Mouse (Mus musculus): ENCODE measurements around the gene Apol9a. TPM values are rescaled to one million over a fixed set of nuclear protein-coding genes. Genes with fewer than 3 reads are reported as not detected.
"Not testable (repeated sequence)": the region's sequence is repeated elsewhere in the genome, so short reads cannot be mapped to it uniquely, and the experiment has no call there.

Apol9a gene
- polyA plus RNA-seq (2015; fragmentation: Nextera tagmentation; extraction: Ambion mirVana): 0.69 and 0.90 TPM in 2 replicates

DNA sequence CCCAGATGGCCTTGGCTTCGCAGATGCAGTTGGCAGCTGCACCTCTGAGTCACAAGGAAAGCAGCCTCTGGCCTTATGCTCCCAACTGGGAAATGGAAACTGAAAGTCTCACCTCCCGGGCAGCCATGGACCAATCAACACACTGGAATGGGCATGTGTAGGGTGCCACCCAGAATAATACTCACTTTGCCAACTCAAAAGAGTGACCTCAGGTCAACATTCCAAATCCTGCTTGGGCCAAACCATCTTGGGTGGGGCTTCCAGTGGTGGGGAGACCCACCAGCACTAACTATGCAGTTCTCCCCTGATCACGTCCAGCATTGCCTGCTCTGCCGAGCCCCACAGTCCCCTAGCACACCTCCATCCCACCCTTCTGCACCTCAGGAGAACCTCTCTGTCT lies at the start of gene Apol9a:
Gene Apol9a, minus strand, starts transcription at position 101 of the 400 bp plus-strand sequence.
- not testable (repeated sequence) for DNase-seq (ENCODE audit: low spot score)

DNA sequence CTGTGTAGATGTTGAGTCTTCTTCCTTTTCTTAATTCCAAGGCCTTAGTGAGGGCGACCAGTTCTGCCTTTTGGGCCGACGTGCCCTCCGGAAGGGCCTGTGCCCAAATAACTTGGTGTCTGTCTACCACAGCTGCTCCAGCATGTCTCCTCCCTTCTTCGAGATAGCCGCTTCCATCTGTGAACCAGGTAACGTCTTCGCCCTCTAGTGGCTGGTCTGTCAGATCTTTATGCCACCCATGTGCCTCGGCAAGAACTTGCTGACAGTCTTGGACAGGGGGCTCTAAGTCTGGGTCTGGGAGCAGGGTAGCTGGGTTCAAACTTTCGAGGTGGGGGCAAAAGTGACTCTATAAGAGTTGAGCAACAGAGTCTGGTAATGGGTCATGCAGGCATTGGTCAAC lies 39.0 kb upstream of the Apol9a start:
- DNase-seq (ENCODE audit: low spot score): peak; percentile 6

DNA sequence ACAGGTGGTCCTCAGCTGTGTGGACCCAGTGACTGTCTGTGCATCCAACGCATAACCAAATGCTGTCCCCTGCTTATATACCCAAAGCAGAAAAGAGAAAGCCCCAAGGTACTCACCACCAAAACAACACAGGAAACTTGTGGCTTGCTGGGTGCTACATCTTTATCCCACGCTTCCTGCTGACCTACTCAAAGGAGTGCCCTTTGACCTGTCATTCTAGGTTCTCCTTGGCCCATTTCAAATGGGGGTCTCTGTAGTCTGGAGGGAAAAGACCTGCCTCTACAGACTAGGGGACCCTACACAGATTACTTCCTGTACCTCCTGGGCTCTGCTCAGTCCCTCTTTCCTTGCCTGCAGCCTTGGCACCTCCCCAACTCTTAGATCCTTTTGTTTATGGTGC lies 36.5 kb upstream of the Apol9a start, which contains the start of gene Apol7b:
Gene Apol7b, minus strand, starts transcription at position 101 of the 400 bp plus-strand sequence.
- DNase-seq (ENCODE audit: low spot score): not testable (repeated sequence)

DNA sequence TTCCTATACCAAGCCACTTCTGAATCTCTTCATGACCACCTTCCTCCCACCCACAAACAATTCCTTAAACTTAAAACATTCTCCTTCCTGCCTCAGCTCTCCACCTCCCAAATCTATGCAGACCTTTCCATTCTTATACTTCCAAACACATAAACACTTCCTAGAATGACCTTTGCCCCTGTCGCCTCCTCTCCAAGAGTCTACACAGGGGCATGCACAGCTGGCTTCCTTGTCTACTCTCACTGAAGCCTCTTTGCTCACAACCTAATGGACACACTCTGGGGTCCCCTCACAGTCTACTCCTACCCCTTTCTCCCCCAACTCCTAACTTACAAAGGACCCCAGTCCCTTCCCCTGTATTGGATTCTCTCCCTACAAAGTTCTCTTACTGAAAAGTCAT lies 34.7 kb upstream of the Apol9a start:
- not testable (repeated sequence) for DNase-seq (ENCODE audit: low spot score)

DNA sequence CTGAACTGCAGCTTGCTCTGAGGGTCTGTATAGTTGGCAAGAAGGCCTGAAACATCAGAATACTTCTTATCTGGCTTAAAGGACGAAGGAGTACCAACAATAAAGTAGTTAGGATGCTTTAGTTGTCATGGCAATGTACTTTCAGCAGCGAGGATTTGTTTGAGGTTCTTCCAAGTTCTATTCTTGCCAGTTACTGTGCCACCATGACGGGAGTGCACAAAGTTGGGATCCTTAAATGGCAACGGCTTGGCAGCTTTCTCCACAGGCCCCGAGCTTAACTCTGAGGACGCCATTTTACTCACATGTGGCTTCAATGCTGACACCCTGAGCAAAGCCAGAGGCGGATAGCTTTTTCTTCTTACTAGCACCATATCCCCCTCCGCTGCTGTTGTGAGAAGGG lies 33.8 kb upstream of the Apol9a start:
- DNase-seq (ENCODE audit: low spot score): not testable (repeated sequence)

DNA sequence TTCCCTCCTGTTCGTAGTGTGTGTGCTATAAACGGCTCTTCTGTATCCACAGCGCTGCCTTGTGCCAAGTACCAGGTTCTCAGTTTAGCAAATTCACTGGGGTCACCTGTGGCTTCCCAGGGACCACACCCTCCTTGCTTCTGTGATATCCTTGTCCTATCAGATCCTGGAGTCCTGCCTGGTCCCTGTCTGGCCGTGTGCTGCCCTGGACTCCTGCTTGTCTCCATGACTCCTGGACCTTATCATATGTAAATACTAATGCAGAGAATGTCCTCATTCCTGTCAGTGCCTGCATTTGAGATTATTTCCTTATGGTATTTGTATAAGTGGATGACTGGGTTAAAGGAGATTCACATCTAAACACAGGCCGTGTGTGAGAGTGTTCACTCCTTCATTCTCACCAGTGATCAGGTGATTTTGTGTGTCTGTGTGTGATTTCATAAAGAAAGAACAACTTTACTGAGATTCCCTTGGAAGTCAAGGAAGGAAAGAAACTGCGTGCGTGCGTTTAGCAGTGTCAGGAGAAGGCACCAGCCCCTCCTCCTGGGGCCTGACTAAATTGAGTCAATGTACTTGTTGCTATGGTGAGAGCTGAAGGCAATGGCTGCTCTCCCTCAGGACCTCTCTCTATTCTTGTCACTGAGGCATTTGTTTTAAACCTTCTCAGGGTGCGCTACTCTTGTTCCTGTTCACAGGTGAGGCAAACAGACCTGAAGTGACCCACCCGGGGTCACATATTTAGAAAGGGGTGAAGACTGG lies 17.9 kb upstream of the Apol9a start:
- DNase-seq (ENCODE audit: low spot score): not testable (repeated sequence)

DNA sequence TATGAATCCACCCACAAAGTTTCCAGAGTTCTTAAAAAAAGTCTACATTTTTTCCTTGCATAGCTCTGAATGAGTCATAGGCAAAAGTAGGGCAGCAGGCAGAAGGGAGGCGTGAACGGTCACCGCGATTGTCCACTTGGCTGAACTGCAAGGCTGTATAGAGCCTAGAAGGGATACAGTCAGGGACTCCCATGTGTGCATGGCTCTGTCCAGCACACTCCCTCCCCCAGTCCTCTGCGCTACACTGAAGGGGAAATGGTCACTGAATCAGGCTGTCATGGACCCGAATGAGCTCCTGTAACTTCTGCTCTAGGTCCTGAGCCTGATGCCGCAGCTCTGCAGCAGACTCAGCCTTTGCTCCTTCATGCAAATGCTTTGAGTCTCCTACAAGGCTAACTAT lies 12.0 kb upstream of the Apol9a start:
- not testable (repeated sequence) for DNase-seq (ENCODE audit: low spot score)

DNA sequence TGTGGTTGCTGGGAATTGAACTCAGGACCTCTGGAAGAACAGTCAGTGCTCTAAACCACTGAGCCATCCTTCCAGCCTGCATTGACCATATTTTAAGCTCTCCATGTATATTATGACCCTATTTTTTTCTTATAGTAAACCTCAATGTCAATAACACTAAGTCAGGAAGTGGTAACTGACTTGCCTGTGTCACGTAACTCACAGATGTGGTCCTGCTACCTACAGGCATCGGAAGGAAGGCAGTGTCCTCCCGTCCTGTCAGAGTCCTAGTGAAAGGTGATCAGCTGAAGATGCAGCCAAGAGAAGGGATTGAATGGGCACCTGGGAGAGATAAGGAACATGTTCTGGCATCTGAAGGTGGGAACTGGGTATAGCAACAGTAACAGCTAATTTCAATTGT lies 8.7 kb upstream of the Apol9a start:
- DNase-seq (ENCODE audit: low spot score): not testable (repeated sequence)

DNA sequence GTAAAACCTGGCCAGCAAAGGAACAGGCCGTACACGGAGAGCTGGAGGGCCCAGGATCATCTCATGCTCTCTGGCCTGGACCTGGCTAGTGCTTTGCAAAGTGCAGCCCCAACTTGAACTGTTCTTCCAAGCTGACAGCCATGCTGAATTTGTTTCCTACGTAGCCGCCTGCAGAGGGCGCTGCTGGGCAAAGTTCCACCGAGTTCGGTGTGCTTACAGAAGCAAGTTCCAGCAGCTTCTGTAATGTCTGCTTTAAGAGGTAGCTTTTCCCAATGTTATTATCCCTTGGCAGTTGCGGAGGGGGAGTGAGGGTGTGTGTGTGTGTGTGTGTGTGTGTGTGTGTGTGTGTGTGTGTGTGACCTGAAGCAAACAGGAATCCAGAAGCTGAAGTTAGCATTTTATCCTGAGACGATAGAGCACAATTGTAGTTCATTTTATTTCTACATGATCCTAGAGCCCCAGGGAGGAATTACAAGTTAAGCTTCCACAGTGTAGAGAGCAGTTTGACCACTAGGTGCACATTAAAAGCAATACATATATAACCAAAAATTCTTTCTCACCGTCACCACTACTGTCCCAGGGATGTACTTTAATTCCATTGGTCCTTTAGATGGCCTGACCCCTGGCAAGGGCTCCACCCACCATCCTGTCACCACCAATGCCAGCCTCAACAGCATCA lies 5.9 kb upstream of the Apol9a start:
- not testable (repeated sequence) for DNase-seq (ENCODE audit: low spot score)

DNA sequence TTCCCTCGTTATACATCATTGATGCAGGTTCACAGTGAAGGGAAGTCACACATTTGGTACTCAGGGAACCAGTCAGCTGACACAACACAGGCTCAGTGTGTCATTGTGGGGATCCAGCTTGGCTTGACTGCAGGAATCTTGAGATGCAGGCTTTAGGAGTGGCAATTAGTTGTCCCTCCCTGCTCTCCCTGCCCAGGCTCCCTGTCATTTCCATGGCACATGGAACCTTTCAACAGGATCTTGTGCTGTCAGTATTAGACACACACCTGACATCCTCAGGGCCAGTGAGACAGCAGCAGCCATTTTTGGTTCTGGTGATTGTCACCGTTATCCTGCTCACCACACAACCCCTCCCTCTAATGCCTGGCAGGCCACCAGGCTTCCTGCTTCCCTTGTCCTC lies 4.7 kb upstream of the Apol9a start:
- not testable (repeated sequence) for DNase-seq (ENCODE audit: low spot score)

DNA sequence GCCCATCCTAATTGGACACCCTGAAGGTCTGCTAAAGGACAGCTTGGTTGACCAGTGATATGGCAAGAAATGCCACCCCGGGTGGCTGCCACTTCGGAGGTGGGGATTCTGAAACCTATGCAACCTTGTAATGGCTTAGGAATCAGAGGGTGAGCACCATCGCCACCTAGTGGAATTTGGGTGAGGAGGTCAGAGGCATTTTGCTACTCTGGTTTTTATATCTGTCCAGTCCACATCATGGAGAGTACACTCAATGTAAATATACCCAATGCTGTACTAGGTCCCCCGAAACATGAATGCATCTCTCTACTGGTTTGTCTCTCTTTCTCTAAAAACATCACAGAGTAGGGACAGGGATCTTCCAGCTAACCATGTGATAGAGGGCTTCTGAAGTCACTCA lies 1.8 kb upstream of the Apol9a start:
- DNase-seq (ENCODE audit: low spot score): not testable (repeated sequence)

DNA sequence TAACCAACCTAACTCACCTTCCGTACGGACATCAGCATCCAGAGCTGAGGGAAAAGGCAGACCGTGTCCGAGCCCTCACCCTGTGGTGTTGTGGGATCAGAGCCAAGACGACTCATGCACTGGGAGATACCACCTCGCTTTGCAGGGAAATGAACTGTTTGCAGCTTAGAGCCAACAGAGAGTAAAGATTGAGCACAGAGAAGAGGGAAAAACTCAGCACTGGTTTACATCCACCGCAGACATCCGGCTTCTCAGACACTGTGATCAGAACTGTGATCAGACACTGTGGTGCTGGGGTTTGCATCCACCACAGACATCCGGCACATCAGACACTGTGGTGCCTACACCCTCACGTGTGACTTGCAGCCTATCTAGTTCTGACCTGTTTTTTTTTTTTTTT lies 4.6 kb downstream of the Apol9a start:
- peak; percentile 21 for DNase-seq (ENCODE audit: low spot score)

DNA sequence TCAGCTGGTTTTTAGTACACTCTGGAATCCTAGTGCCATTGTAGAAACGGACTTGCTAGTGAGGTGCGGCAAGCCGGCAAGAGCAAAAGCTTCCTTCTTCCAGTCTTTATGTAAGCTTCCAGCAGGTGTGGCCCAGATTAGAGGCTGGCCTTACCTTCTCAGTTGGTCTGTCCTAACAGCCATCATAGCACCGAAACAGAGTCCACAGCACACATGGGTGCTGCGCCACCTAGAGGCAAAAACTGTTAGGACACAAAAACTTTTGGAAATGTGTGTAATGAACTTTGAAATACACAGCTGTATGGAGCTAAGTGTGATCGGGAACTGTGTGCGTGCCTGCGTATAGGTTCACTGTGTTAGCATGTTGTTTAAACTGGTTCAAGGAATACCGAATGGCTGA lies 11.9 kb downstream of the Apol9a start, which contains the start of gene Apol7a:
Gene Apol7a, minus strand, starts transcription at position 84 of the 400 bp plus-strand sequence.
- not testable (repeated sequence) for DNase-seq (ENCODE audit: low spot score)

DNA sequence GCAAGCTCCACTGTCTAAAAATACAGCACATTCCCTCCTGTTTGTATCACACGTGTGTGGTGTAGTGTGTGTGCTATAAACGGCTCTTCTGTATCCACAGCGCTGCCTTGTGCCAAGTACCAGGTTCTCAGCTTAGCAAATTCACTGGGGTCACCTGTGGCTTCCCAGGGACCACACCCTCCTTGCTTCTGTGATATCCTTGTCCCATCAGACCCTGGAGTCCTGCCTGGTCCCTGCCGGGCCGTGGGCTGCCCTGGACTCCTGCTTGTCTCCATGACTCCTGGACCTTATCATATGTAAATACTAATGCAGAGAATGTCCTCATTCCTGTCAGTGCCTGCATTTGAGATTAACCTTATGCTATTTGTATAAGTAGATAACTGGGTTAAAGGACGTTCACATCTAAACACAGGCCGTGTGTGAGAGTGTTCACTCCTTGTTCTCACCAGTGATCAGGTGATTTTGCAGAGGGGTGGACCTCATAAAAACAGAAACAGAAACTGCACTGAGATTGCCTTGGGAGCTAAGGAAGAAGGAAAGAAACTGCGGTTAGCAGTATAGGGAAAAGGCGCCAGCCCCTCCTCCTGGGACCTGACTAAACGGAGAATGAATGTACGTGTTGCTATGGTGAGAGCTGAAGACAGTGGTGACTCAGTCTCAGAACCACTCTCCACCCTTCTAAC lies 13.3 kb downstream of the Apol9a start:
- DNase-seq (ENCODE audit: low spot score): not testable (repeated sequence)

DNA sequence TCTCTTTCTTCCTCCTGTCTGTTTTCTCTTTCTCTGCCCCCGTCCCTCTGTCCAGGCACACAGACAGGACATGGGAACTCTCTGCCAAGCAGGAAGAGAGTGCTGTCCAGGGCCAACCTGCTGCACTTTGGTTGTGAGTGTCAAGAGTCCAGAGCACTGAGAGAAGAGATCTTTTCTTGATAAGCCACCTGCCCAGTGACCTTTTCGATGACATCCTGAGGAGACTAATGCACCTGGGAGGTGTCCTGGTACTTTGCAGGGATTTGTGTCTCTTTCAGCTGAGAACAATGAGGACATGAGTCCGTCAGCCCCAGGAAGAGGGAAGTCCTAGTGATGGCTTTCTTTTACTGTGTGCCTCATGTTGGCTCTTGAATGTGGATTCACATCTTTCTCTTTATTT lies 17.1 kb downstream of the Apol9a start:
- DNase-seq (ENCODE audit: low spot score): not testable (repeated sequence)

DNA sequence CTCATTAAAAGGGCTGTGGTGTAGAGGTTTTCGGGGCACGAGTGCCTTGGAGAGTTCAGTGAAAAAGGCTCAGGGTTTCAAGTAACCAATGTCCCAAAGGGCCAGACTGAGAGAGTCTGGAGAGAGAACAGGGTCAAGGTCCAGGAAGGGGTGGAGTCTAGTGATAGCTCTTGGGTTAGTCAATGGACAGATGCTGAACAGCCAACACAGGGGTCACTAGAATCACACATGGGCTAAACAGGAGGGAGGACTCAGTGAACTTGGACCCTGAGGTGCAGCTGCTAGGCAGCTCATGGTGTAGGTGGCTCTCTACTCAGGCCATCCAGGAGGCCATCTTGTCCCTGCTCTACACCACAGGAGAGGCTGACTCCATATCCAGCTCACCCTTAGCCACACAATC lies 23.5 kb downstream of the Apol9a start:
- DNase-seq (ENCODE audit: low spot score): no peak

DNA sequence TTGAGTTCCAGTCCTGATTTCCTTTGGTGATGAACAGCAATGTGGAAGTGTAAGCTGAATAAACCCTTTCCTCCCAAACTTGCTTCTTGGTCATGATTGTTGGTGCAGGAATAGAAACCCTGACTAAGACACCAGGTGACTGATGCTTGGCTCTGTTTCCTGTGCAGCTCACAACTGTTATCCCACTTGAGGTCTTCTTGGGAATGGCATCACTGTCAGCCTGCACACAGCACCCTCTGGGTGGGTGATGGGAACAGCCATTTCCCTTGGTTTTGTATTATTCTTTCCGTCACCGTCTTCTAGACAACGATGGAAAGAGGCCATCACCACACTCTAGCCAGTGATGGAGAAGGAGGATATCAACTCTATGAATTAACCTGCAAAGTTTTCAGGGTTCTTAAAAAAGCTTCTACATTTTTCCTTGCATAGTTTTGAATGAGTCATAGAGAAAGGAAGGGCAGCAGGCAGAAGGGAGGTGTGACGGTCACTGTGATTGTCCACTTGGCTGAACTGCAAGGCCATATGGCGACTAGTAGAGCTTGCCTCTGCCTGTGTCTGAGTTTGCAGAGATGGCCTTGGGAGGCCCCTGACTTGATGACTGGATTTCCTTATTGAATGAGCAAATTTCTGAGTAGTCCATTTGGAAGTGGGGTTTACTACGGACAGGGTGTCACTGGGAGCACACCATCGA lies 26.4 kb downstream of the Apol9a start:
- DNase-seq (ENCODE audit: low spot score): no peak

DNA sequence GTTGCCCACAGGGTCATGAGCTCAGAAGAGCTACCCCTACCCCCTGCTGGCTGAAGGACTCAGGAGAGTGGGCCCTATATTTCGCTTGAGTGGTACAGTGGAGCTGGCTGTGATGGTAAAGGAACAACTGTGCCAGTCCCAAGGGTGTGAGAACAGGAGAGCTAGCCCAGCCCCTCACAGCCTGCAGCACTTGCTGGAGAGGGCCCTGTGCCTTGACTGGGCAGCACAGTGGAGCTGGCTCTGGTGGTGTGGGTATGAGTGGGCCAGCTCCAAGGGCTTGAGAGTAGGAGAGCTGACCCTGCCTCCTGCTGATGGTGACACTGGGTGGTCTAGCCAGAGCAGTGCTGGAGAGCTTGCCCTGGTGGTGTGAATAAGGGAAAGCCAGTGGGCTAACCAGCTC lies 28.1 kb downstream of the Apol9a start:
- no peak for DNase-seq (ENCODE audit: low spot score)

DNA sequence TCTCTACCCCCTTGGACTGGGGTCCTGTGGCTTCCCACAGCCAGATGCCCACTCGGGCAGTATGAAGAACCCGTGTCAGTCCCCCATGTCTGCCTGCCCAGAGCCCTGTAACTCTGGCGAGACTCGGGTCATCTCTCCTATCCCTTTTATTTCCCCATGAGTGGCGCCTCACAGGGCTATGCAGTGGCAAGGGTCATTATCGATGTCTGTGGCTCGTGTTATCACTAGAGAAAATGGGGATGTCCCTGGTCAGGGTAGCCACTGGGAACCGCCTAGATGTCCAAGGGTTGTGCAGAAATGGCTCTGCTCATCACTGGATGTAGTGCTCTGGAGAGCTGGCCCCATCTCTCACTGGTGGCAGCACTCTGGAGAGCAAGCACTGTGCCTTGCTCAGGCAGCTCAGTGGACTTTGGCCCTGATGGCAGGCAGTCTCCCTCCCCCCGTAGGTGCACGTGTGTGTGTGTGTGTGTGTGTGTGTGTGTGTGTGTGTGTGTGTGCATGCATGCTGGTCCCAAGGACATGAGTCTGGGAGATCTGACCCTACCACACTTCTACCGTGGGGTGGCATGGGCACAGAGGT lies 28.6 kb downstream of the Apol9a start:
- DNase-seq (ENCODE audit: low spot score): no peak

DNA sequence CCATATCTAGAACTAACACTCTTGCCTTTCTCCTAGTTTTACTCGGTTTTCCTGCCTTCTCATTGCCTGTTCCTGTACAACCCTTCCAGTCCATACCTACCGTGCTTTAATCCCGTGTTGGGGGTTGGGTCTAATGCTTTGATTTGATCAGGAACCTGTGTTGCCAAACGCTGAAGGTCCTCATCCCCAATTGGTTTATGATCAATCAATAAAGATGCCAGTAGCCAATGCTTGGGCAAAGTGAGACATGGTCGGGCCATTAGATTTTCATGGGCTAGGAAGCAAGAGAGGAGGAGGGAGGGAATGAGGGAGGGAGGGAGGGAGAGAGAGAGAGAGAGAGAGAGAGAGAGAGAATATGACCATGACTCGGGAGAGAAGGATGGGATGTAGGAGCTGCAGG lies 29.5 kb downstream of the Apol9a start:
- DNase-seq (ENCODE audit: low spot score): no peak

DNA sequence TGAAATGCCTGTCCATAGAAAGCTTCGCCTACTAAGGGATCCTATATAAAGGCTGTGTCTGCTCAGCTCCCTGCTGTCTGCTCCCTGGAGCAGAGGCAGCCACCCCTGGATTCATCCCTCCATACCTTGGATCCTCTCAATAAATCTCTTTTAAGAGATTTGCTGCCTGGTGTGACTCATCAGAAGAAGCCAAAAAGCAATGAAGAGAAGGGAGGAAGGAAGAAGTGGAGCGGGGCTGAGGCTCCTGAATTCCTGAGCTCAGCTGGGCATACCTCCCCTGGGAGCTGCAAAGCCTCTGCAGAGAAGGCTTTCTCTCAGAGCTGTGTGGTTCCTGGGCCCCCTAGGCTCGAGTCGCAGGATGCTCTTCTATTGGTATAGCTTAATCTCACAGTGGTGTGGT lies 31.0 kb downstream of the Apol9a start:
- no peak for DNase-seq (ENCODE audit: low spot score)

All from thymus, postnatal 0 days (tissue).